Mouse (Mus musculus) cerebellum, adult 2 months (tissue): ENCODE data around the gene Gldc.

Experiments
- CTCF ChIP-seq: fragments of 200-500 bp; IDR thresholded peaks from 2 replicates; pipeline ENCODE4 v1.5.1; 2011; ENCODE audit warnings: low read depth, mild to moderate bottlenecking, control low read depth, low read length, moderate library complexity, borderline replicate concordance; ENCODE audit not compliant: insufficient read depth
- POLR2A ChIP-seq: fragments of 200-500 bp; IDR thresholded peaks from 2 replicates; pipeline ENCODE4 v1.6.1; 2011; ENCODE audit warnings: low read length, control low read depth, borderline replicate concordance; ENCODE audit not compliant: insufficient read depth

DNA sequence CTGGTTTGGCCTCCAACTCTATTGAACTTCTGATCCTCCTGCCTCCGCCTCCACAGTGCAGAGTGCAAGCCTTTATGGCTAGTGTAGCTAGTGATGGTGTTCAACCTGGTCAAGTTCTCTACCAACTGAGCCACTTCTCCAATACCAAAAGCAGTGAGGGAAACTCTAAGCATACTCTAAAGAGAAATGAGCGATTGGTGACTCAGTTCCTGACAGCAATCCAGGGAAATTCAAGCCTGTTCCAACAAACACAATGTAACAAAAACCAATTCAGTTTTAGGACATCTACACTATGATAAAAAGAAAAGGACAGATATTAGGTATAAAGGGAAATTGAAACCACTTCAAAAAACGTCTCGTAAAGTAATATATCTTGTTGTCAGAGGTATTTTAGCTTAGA is 27.9 kb downstream of the Gldc start:
- TF ChIP-seq POLR2A (no peak), CTCF (no peak)
